Mouse (Mus musculus): ENCODE results near the gene Cd81.

Cd81 gene

GRCm38 (mm10) chr7:143052626-143053007 is at the start of gene Cd81:
Cd81 (plus strand) TSS chr7:143052739.
- in situ Hi-C loops (cut with MboI, MseI), result loop anchor here in 1 of 2 experiments (25.0 kb wide), 1 partner anchor 1965 kb away; the partner anchor contains the start of gene Pkp3

- in situ Hi-C loops (cut with MboI, MseI), result loop anchor here (5.0 to 10.0 kb wide), 2 partner anchors 62 to 470 kb away; partner anchors contain the start of genes Tssc4 (in 2 of the 2) and Mrpl23 (in 1 of the 2)
Measured at GRCm38 (mm10) chr7:143004727-143005343, 47.7 kb upstream of the Cd81 start, which contains the start of gene Tspan32. Tspan32 (plus strand) TSS chr7:143005046.

DNA sequence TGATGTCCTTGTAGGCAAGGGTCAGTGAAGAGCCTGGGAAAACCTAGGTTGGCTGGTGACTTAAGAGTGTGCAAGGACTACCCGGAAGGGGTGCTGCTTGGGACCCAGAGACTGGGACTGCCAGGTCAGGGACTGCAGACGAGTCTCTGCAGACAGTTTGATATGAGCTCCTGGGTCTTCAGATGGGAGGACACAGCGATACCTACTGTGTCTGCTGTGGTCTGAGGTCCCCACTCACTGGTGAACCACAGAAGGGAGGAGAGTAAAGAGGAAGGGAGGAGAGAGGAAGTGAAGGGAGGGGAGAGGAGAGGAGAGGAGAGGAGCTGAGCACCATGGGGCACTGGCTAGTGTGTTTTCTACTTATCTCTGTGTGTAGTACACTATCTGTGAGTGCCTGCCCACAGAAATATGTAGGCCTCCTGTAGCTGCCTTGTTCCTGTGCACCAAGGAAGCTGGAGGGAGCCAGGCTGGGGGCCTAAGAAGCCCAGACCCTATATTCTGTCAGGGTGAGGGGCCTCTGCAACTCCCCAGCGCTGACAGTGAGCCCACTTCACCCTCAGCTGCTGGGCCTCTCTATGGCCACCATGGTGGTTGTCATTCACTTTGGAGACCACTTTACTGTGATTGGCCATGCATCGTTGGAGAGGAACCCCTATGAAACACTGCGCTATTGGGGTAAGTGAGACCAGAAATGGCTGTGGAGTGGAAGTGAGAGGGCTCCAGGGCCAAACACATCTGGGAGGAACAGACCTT is 47.0 kb upstream of the Cd81 start:
- in situ Hi-C loops (cut with MboI, MseI), result loop anchor here (5.0 to 10.0 kb wide), 2 partner anchors 62 to 471 kb away; partner anchors contain the start of genes Tssc4 (in 2 of the 2) and Mrpl23 (in 1 of the 2)

DNA sequence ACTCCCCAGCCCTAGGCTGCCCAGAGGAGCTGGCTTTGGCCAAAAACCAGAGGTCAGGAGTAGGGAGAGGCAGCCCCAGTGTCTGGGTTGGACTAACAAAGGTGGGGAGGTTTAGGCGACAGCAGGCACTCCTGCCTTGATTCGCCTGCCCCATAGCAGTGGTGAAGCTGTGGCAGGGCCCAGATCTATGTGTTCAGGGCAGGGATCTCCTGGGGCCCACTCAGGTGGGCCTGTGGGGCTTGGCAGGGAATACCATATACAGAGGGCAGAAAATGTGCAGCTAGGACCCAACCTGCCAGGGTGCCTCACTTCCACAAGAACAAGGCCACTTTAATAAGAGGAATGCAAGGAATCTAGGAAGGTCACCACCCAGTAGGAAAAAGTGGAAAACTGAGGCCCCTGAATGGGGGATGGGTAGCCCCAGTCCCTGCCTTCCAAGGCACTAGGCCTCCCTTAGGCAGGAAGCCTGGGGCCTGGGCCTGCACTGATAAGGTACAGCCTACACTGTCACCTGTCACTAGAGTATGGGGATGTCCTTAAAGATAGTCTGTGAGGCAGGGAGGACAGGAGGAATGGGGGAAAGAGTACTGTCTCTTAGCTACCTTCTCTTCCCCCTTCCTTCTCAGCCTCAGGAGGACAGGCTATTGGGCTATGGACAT is 46.3 kb upstream of the Cd81 start:
- in situ Hi-C loops (cut with MboI, MseI), result loop anchor here (5.0 to 10.0 kb wide), 2 partner anchors 61 to 471 kb away; partner anchors contain the start of genes Tssc4 (in 2 of the 2) and Mrpl23 (in 1 of the 2)

DNA sequence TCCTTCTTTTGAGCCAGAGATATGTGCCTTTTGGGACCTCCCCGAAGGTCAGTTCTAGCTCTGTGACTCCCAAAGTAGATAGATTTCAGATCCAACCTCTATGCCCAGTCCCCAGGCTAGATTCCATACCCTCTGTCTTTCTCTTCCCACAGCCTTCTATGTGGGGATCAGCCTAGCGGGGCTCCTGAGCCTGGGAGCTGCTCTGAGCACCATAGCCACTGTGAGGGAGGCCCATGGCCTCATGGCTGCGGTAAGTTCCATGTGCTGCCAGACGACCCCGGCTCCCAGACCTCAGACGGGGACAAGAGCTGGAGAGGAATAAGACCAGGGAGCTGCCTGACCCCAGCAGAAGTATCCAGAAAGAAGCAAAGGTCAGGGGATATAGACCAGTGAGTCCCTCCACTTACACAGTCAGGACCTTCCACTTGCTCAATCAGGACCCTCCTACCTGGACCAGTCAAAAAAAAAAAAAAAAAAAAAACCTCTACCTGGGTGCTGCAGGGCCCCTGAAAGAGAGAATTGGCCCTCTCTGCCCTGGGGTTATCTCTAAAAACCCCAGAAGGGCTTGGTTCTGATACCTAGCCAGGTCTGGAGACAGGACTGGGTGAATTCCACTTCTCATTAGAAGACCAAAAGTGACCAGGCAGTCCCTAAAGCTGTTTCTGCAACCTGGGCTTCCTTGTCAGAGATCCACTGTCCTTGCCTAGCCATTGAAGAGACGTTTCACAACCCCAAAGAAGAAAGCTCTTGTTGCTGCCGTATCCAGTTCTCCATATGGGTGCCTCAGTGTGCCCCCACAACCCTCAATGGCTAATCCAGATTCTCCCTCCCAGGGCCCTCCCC is 45.6 kb upstream of the Cd81 start:
- in situ Hi-C loops (cut with MboI, MseI), result loop anchor here (5.0 to 10.0 kb wide), 2 partner anchors 60 to 472 kb away; partner anchors contain the start of genes Tssc4 (in 2 of the 2) and Mrpl23 (in 1 of the 2)

GRCm38 (mm10) chr7:143007599-143008369 is 44.8 kb upstream of the Cd81 start:
- in situ Hi-C loops (cut with MboI, MseI), result loop anchor here (5.0 to 10.0 kb wide), 2 partner anchors 60 to 473 kb away; partner anchors contain the start of genes Tssc4 (in 2 of the 2) and Mrpl23 (in 1 of the 2)

DNA sequence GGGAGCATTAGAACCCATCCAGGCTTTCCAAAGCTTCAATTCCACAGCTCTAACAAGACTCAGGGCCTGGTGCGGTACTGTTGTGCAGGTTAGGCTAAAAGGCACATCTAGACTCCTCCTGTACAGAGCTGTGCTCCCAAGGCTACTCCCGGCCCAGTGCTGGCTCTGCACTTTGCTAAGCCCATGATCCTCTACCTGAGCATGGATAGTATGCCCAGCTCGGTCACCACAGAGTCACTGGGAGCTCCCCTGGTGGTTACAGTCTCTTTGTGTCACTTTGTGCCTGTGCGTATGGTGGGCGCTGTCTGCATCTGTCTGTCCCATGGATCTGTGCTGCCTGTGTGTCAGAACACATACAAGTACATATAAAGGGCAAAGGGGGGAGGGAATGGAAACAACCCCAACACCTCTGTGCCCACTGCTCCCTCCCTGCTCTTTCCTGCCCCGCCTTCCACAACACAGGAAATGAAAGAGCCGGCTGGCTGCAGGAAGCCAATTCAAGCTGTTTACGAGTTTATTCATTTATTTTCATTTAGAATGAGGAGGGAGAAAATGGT is 44.1 kb upstream of the Cd81 start:
- in situ Hi-C loops (cut with MboI, MseI), result loop anchor here (5.0 to 10.0 kb wide), 2 partner anchors 59 to 474 kb away; partner anchors contain the start of genes Tssc4 (in 2 of the 2) and Mrpl23 (in 1 of the 2)

DNA sequence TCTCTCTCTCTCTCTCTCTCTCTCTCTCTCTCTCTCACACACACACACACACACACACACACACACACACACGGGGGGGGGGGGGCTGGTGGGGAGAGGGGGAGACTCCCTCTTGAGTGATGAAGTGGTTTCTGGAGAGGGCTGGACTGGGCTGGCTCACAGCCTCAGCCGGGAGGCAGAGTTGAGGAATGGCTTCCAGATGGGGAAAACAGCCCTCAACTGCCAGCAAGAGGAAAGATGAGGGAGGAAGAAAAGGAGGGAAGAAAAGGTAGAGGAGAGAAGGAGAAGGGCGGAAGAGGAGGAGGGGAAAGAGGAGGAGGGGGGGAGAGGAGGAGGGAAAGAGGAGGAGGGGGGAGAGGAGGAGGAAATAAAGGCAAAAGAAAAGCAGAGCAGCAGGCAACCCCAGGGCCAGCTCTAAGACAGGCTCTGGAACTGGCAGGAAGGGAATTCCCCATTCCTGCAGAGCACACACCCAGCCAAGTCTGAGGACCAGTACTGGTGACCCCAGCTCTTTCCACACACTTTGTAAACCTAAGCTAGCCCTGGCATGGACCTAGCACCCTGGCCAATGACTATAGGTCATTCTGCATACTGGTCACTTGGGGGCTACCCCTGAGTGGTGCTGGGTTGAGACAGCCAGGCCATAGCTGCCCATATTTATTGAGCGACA is 43.4 kb upstream of the Cd81 start:
- in situ Hi-C loops (cut with MboI, MseI), result loop anchor here (5.0 to 10.0 kb wide), 2 partner anchors 58 to 474 kb away; partner anchors contain the start of genes Tssc4 (in 2 of the 2) and Mrpl23 (in 1 of the 2)

DNA sequence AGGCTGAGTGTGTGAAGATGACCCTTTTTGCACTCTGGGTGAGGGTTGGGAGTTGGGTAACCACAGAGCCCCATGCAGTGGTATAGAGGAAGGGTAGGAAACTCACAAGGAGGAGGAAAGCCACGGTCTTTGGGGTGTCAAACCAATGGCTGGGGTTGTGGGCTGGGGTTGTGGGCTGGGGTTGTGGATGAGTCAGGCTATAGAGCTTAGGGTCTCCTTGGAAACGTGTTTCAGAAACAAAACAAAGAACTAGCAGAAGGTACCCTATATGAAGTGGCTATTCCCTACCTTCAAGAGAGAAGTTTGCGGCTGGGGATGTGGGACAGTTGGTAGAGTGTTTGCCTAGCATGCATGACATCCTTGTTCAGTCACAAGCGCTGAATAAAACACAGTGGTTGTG is 42.5 kb upstream of the Cd81 start:
- in situ Hi-C loops (cut with MboI, MseI), result loop anchor here (5.0 to 10.0 kb wide), 2 partner anchors 57 to 475 kb away; partner anchors contain the start of genes Tssc4 (in 2 of the 2) and Mrpl23 (in 1 of the 2)

GRCm38 (mm10) chr7:143011226-143011625 is 41.3 kb upstream of the Cd81 start:
- in situ Hi-C loops (cut with MboI, MseI), result no loop called here

GRCm38 (mm10) chr7:143012230-143012875 is 40.2 kb upstream of the Cd81 start:
- in situ Hi-C loops (cut with MboI, MseI), result no loop called here

GRCm38 (mm10) chr7:143013420-143014178 is 38.9 kb upstream of the Cd81 start:
- in situ Hi-C loops (cut with MboI, MseI), result no loop called here

DNA sequence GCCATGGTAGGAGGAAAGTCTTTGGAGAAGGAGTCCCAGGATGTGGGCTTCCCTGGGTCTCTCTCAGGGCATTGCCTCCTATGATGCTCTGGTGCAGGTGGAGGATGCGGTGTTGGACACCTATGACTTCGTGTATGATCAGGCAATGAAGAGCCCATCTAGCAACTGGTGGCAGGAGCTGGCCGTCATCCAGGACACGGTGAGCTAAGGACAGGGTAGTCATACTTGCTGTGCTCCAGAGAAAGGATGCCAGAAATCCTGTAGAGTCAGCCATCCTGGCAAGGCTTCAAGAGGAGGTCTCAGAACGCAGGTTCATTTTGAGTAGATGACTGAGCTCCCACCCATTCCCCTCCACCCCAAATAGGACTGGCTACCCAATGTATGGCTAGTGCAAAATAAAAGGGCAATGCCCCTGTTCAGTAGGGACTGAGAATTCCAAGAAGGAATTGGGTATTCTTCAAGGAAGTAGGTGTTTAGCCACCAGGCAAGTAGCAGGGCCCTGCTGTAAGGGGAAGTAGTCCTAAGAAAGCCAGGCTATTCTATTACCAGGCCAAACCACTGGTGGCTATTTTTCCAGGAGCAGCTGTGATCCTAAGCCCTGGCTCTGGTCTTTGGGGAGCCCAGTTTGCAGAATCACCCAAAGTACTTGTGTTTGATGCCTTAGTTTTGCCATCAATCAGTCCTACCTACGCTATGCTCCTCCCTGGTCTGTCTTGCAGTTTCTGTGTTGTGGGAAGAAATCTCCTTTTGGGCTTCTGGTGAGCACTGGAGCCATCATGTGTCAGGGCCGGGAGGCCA is 37.5 kb upstream of the Cd81 start:
- in situ Hi-C loops (cut with MboI, MseI), result no loop called here

- in situ Hi-C loops (cut with MboI, MseI), result no loop called here
Measured at GRCm38 (mm10) chr7:143015755-143016423, 36.6 kb upstream of the Cd81 start.

- in situ Hi-C loops (cut with MboI, MseI), result no loop called here
Measured at GRCm38 (mm10) chr7:143016424-143017142, 36.0 kb upstream of the Cd81 start.
